Mouse (Mus musculus): ENCODE data around the gene Vasp. TPM values are rescaled to one million over a fixed set of nuclear protein-coding genes. Genes with fewer than 3 reads are reported as not detected.

Gene Vasp
- total RNA-seq (2014; rRNA removed) = 40.6 and 45.9 TPM in 2 replicates
- polyA plus RNA-seq (2015; fragmentation: Nextera tagmentation; extraction: Ambion mirVana) = 30.0 and 30.6 TPM in 2 replicates

DNA sequence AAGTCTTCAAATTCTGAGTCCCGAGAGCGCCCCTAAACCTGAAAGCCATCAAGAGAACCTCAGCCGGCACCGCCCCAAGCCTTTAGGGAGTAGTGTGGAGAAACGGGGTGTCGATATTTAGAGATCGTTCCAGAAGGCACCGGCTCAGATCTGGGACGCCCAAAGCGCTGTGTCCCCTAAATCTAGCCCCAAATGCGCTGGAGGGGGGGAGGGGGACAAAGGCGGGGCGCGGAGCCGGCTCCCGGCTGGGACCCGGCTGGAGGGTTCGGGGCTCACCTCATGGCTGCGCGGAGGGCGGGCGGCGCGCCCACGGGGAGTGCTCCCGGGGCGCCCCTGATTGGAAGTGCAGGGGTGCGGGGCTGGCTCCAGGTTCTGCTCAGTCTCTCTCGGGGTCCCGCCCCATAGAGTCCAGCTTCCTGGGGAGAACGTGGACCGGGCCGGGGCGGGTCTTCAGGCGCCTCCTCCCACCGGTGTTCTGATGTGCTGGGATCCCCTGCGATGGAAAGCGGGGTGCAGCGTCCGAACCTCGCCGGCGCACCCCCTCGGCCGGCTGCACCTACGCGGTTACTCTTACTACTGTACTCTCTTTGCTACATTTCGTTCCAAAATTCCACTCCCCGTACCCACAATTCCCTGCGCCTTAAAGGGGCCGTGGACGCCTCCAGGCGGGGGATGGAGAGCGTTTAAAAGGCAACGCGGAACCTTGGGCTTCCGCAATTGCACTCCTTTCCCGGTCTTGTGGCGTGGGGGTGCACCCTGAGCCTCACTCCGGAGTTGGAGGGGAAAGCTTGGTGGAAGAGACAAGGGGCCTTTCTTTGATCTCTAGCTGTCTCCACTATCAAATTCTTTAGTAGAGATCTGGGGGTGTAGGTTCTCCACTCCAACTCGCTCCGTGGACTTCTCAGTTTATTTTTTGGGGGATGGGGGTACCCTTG is at the start of gene Vasp:
Gene Vasp, minus strand, starts transcription at position 580 of the 935 bp plus-strand sequence.
- peak; percentile 30 for TF ChIP-seq CTCF (IDR thresholded peaks at IDR 0.05; ENCODE audit: low read depth)
- ATAC-seq (peak; percentile 91), DNase-seq (peak; percentile 91)
- Histone ChIP-seq H3K27me3 (ENCODE audit: insufficient read depth, low read length) (no peaks in the 10 kb centered on the region; the same call in 1 of the 2 replicates), H3K4me2 (ENCODE audit: low read depth) (peak within 1 kb of the TSS; percentile 95), H3K4me1 (ENCODE audit: insufficient read depth) (peaks cover 15% of the 10 kb centered on the region), H3K4me3 (ENCODE audit: low read depth, low read length) (peak within 1 kb of the TSS; percentile 72), H3K9me3 (ENCODE audit: low read length) (no peaks in the 10 kb centered on the region), H3K36me3 (ENCODE audit: insufficient read depth) (no peaks in the 10 kb centered on the region), H3K9ac (peak within 1 kb of the TSS; percentile 66), H3K27ac (ENCODE audit: low read depth, low read length) (peak within 1 kb of the TSS; percentile 78)
- 2% methylated on average over 52 of the region's 62 CpGs for WGBS

DNA sequence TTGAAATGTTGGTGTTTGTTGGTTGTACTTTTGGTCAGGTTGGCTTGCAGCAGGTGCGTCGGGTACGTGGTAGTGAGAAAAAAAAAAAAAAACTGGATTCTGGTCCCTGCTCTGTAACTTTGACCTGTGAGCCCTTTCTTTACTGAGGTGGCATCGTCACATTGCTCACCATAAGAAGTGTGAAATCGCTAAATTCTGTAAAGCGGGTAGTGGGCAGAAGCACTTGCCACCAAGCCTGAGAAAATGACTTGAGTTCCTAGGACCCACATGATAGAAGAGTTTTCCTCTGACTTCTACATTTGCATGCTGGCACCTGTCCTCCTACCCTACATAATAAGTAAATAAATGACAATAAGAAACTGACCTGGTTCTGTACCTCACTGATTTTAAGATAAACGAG is 49.0 kb upstream of the Vasp start:
- H3K27ac ChIP-seq (ENCODE audit: low read depth, low read length) = no peak overlapping the region; the same call in 1 of the 2 replicates
- no peak overlapping the region for H3K9ac ChIP-seq
- no peak for ATAC-seq
- H3K4me3 ChIP-seq (ENCODE audit: low read depth, low read length) = peak overlapping the region; percentile 65; the same call in 1 of the 2 replicates
- H3K4me1 ChIP-seq (ENCODE audit: insufficient read depth) = peaks cover 7% of the 10 kb centered on the region; the same call in 1 of the 2 replicates
- WGBS = 46% methylated on average over 7 of the region's 7 CpGs
- no peaks in the 10 kb centered on the region for H3K9me3 ChIP-seq (ENCODE audit: low read length)
- DNase-seq = no peak
- no peaks in the 10 kb centered on the region for H3K27me3 ChIP-seq (ENCODE audit: insufficient read depth, low read length)
- H3K36me3 ChIP-seq (ENCODE audit: insufficient read depth) = no peaks in the 10 kb centered on the region
- H3K4me2 ChIP-seq (ENCODE audit: low read depth) = peak overlapping the region; percentile 82
- no peak for TF ChIP-seq CTCF (IDR thresholded peaks at IDR 0.05; ENCODE audit: low read depth)

DNA sequence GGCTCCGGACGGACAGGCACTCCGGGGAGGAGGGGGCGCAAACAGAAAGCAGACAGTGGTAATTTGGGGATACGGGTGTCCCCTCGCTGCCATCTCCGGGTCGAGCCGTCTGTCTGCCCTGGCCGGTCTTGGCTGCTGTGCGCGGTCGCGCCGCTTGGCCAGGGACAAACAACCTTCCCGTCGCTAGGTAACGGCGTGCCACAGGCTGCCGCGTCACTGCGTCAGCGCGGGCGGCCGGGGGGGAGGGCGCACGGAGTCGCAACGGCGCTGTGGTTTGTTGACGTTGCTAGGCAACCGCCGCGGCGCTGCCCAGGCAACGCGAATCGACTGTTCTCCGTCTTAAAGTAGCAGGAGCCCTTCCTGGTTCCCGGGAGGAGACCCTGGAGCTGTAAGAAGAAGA is 48.3 kb upstream of the Vasp start:
- Histone ChIP-seq H3K4me1 (ENCODE audit: insufficient read depth) (peaks cover 7% of the 10 kb centered on the region; the same call in 1 of the 2 replicates), H3K4me3 (ENCODE audit: low read depth, low read length) (peak overlapping the region; percentile 65), H3K27me3 (ENCODE audit: insufficient read depth, low read length) (no peaks in the 10 kb centered on the region), H3K9ac (peak overlapping the region; percentile 58), H3K4me2 (ENCODE audit: low read depth) (peak overlapping the region; percentile 82), H3K36me3 (ENCODE audit: insufficient read depth) (no peaks in the 10 kb centered on the region), H3K27ac (ENCODE audit: low read depth, low read length) (peak overlapping the region; percentile 62), H3K9me3 (ENCODE audit: low read length) (no peaks in the 10 kb centered on the region)
- TF ChIP-seq CTCF (IDR thresholded peaks at IDR 0.05; ENCODE audit: low read depth) = peak; percentile 34; the same call in 1 of the 2 replicates
- peak; percentile 98 for DNase-seq
- ATAC-seq = peak; percentile 99
- under 1% methylated on average over 41 of the region's 41 CpGs for WGBS

DNA sequence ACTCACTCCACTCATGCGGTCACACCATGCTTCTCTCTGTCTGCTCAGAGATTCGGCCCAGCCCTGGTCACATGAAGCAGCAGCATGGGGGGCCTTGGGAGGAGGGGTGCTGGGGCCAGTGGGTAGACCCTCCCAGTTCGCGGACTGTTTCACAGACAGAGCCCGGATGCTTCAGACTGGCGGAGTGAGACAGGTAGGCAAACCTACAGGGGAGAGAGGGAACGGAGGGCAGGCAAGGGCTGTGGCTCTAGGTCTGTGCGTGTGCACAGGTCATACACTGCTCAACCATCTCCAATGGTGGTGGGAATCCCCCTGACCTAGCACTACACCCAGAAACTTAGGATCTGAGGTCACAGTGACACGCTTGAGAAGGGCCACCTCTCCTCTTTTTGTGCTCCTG is 47.8 kb upstream of the Vasp start:
- DNase-seq (no peak), ATAC-seq (peak; percentile 57)
- Histone ChIP-seq H3K27me3 (ENCODE audit: insufficient read depth, low read length) (no peaks in the 10 kb centered on the region), H3K4me1 (ENCODE audit: insufficient read depth) (peaks cover 7% of the 10 kb centered on the region; the same call in 1 of the 2 replicates), H3K27ac (ENCODE audit: low read depth, low read length) (peak overlapping the region; percentile 62), H3K4me2 (ENCODE audit: low read depth) (peak overlapping the region; percentile 82), H3K4me3 (ENCODE audit: low read depth, low read length) (peak overlapping the region; percentile 65), H3K9me3 (ENCODE audit: low read length) (no peaks in the 10 kb centered on the region), H3K36me3 (ENCODE audit: insufficient read depth) (no peaks in the 10 kb centered on the region), H3K9ac (peak overlapping the region; percentile 58)
- 15% methylated on average over 9 of the region's 9 CpGs for WGBS
- no peak for TF ChIP-seq CTCF (IDR thresholded peaks at IDR 0.05; ENCODE audit: low read depth)

DNA sequence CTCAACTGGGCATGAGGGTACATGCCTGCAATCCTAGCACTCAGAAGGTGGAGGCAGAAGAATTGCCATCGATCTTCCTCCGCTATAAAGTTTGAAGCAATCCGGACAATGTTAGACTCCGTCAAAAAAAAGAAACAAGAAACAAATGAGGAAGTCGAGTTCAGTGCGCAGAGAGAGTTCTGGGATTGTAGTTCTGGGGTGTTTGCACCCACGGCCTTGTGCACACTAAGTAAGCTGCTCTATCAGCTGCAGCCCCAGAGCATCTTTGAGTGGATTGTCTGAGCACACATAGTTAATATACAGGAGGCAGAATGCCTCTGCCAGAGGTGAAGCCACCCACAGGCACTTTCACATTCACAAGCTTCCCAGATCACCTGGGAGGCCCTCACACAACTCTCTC is 47.1 kb upstream of the Vasp start:
- WGBS = 82% methylated on average over 7 of the region's 7 CpGs
- Histone ChIP-seq H3K27me3 (ENCODE audit: insufficient read depth, low read length) (no peaks in the 10 kb centered on the region), H3K27ac (ENCODE audit: low read depth, low read length) (no peak overlapping the region), H3K4me3 (ENCODE audit: low read depth, low read length) (no peak overlapping the region), H3K9me3 (ENCODE audit: low read length) (no peaks in the 10 kb centered on the region), H3K36me3 (ENCODE audit: insufficient read depth) (no peaks in the 10 kb centered on the region), H3K4me1 (ENCODE audit: insufficient read depth) (peaks cover 7% of the 10 kb centered on the region; the same call in 1 of the 2 replicates), H3K4me2 (ENCODE audit: low read depth) (no peak overlapping the region), H3K9ac (no peak overlapping the region)
- DNase-seq (no peak), ATAC-seq (no peak)
- no peak for TF ChIP-seq CTCF (IDR thresholded peaks at IDR 0.05; ENCODE audit: low read depth)

DNA sequence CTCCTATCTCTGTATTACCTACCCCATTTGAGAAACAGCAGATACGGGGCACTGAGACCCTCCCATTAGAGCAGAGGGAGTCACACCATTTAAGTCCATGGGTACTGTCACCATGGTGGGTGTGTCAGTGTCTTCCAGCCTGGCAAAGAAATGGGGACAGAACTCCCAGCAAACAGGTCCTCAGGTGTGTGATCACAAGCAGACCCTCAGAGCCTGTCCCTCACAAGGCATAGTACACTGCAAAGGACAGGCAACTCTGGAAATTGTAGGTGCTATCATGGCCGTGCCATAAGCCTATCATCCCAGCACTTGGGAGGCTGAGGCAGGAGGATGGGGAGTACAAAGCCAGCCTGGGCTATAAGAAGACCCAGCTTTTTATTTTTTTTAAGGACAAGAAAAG is 46.6 kb upstream of the Vasp start:
- no peak overlapping the region for H3K4me3 ChIP-seq (ENCODE audit: low read depth, low read length)
- H3K9me3 ChIP-seq (ENCODE audit: low read length) = no peaks in the 10 kb centered on the region
- WGBS = 70% methylated on average over 2 of the region's 2 CpGs
- H3K36me3 ChIP-seq (ENCODE audit: insufficient read depth) = no peaks in the 10 kb centered on the region
- ATAC-seq (no peak), DNase-seq (no peak)
- no peak overlapping the region for H3K9ac ChIP-seq
- no peak overlapping the region for H3K4me2 ChIP-seq (ENCODE audit: low read depth)
- no peak for TF ChIP-seq CTCF (IDR thresholded peaks at IDR 0.05; ENCODE audit: low read depth)
- H3K27me3 ChIP-seq (ENCODE audit: insufficient read depth, low read length) = no peaks in the 10 kb centered on the region
- no peak overlapping the region for H3K27ac ChIP-seq (ENCODE audit: low read depth, low read length)
- peaks cover 7% of the 10 kb centered on the region; the same call in 1 of the 2 replicates for H3K4me1 ChIP-seq (ENCODE audit: insufficient read depth)

Data from forebrain, postnatal 0 days (tissue).